Mouse (Mus musculus) hematopoietic stem cell, adult 5-6 weeks (primary cell): Measurements from ENCODE around the gene Pdzd4. TPM values are rescaled to one million over a fixed set of nuclear protein-coding genes. Genes with fewer than 3 reads are reported as not detected.

ENCODE experiments used
- total RNA-seq: library from RNA; stranded (forward); fragments of 172-1452, 232-1000 nt; gene quantifications from 2 replicates; pipeline ENCODE4 v1.2.3, GENCODE M21; 2017

The Pdzd4 gene
- total RNA-seq, 1 experiment from 2014 or later, result 2.9 TPM

Other genes with a start within 250 kb of the Pdzd4 start
- gene Dusp9, start 185.6 kb downstream of the Pdzd4 start, total RNA-seq, result 0.35 and 1.5 TPM in 2 replicates
- gene Pnck, start 164.9 kb downstream of the Pdzd4 start, total RNA-seq, result 5.1 and 6.1 TPM in 2 replicates
- gene Slc6a8, start 151.8 kb downstream of the Pdzd4 start, total RNA-seq, result 0.94 TPM in 1 of 2 replicates, not detected in the other
- gene Bcap31, start 108.8 kb downstream of the Pdzd4 start, total RNA-seq, result 171 and 203 TPM in 2 replicates
- 8.0 and 18.6 TPM in 2 replicates for gene Abcd1, start 108.4 kb downstream of the Pdzd4 start, total RNA-seq
- gene Plxnb3, start 67.9 kb downstream of the Pdzd4 start, total RNA-seq, result 0.25 TPM in 1 of 2 replicates, not detected in the other
- gene Srpk3, start 50.6 kb downstream of the Pdzd4 start, total RNA-seq, result not detected in 2 replicates
- gene Idh3g, start 38.1 kb downstream of the Pdzd4 start, total RNA-seq, result 172 and 200 TPM in 2 replicates
- gene Ssr4, start 37.9 kb downstream of the Pdzd4 start, total RNA-seq, result 106 and 153 TPM in 2 replicates
- gene Avpr2, start 67.1 kb upstream of the Pdzd4 start, total RNA-seq, result 0.13 and 0.15 TPM in 2 replicates
- gene L1cam, start 71.1 kb upstream of the Pdzd4 start, total RNA-seq, result 1.6 TPM in 1 of 2 replicates, not detected in the other
- 46.5 and 80.0 TPM in 2 replicates for gene Arhgap4, start 96.9 kb upstream of the Pdzd4 start, total RNA-seq
- 130 and 136 TPM in 2 replicates for gene Naa10, start 97.0 kb upstream of the Pdzd4 start, total RNA-seq
- 13.2 and 53.8 TPM in 2 replicates for gene Renbp, start 105.9 kb upstream of the Pdzd4 start, total RNA-seq
- 48.1 and 53.6 TPM in 2 replicates for gene Hcfc1, start 141.4 kb upstream of the Pdzd4 start, total RNA-seq
- 60.8 and 66.2 TPM in 2 replicates for gene Irak1, start 198.9 kb upstream of the Pdzd4 start, total RNA-seq